Mouse (Mus musculus) cerebellum, adult 18-20 months (tissue): ENCODE results near the gene Cacna1e.

Experiments
- DNase-seq, 2 experiments: peaks; one replicate each; pipeline ENCODE4 v3.0.0; 2021

Cacna1e gene

DNA sequence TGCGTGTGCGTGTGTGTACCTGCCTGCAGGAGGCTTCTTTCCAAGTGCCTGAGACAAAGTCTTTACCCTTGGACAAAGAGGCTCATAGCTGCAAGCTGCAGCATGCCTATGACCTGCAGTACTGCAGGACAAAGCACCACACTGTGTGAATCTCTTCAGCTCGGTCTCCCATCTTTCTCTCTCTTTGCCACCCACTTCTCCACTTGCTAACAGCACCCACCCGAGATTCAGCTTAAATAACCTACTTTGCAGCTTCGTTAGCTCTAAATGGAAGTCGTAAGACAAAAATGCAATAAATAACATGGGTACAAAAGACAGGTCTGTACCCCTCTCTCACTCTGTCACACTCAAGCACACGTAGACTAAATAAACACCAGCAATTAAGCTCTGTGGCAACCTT, 268.5 kb downstream of the Cacna1e start:
- no peak for DNase-seq

DNA sequence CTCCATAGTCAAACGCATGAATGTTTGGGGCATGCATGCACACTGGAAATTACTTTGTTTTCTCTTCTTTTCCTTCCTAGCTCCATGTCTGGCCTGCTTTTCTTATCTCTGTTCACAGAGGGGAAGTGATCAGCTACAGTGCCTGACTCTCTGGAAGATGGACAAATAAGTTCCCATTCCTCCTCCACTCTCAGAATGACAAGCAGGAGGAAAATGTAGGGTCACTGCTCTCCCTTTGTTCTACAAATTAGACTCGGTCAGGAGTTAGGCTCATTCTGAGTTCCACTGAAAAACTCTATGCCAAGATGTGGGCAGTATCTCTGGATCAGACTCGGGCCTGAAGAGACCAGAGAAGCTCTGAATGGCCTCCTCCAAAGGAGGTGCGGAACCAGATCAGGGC, 275.8 kb downstream of the Cacna1e start:
- DNase-seq, result no peak

DNA sequence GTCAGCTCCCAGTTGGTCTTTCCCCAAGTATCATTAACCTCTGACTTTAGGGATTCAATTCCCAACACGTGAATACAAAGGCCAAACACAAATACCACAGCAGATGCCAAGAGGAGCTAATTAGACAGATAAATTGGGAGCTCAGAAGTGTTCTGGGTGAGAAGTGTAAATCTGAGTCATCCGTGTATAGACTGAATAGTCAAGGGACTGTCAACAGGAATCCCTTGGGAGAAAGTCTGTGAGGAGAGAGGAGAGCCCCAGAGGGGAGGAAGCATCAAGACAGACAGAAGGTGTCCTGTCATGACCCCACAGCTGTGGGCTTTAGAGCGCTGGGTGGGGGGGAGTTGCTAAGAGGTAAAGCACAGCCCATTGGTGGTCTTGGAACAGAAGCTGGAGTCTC, 276.9 kb downstream of the Cacna1e start:
- no peak for DNase-seq

DNA sequence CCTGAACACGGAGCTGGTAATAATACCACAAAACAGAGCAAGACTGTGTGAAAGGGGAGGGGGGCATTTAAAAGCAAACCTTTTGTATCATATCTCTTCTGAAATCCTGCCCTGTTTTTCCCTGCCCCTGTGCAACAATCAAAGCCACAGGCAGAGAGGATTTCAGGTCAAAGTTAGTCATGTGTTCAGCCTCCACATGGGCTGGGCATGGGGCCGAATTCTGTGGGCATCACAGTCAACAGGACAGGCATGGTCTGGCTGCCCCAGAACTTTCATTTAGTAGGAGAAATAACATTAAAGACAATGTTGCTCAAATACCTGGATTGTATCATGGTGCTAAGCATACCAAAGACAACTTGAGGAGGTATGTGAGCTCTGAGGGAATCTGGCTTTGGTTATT, 278.7 kb downstream of the Cacna1e start:
- peak; percentile 50 to 55 for DNase-seq

DNA sequence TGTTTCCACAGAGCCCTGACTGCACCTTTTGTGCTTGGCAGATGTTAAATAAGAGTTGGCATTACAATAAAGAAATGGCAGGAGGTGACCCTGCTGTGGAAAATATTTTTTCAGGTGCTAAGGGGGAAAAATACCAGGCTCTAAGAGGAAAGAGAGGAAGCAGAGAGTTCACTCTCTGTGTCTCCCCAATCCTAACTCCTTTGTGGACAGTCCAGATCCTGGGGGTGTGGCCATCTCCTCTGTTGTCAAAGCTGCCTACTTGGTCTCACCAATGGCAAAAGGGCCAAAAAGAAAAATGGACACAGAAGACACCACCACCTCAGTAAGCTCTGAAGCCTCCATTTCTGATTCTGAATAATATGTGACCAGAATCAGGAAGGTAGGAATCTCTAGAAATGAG, 280.5 kb downstream of the Cacna1e start:
- no peak for DNase-seq

DNA sequence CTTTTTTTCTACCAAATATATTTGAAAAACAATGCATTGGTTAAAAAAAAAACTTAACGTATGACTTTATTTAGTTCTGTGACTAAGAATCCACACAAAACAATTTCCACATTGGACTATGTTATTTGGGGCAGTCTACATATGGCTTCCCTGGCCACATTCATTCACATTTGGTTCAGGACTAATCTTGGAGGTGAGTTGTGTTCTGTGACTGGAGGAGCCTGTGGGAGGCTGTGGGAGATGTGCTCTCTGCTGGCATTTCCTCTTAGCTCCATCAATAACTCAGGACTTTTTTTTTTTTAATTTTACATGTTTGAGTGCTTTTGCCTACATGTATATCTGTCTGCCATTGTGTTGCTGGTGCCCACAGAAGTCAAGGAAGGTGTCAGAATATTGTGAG, 281.8 kb downstream of the Cacna1e start:
- no peak for DNase-seq

DNA sequence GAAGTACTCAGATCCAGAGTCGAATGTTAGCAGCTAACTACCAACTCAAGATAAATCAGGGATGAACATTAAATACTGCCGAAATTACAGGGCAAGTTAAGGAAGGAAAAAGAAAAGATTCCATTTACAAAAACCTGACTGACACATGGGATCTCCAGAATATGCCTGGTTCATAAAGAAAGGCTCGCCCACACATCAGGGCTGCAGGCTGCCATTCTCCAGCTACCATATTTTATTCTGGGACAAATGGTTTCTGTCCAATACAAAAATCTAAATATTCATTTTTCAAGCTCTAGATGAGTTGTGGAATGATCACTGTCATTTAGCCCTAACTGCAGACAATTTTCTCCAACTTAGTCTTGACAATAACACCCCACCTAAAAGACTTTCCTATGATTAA, 301.8 kb downstream of the Cacna1e start:
- DNase-seq, result no peak

DNA sequence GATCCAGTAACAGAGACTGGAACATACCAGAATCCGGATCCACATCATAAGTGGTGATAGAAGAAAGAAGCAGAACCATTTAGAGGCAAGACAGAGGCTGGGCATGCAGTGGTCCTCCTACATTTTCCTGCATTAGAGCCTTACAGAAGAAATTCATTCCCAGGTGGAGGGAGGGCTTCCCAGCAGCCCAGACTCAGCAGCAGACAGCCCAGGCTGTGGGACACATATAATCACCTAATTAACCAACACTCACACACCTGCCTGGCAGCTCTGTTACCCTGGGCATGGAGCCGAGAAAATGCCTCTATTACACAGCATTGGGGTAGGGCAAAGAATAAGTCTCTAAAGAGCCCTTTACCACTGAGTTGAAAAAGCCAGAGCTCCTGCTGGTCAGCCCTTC, 304.4 kb downstream of the Cacna1e start:
- DNase-seq, result no peak

DNA sequence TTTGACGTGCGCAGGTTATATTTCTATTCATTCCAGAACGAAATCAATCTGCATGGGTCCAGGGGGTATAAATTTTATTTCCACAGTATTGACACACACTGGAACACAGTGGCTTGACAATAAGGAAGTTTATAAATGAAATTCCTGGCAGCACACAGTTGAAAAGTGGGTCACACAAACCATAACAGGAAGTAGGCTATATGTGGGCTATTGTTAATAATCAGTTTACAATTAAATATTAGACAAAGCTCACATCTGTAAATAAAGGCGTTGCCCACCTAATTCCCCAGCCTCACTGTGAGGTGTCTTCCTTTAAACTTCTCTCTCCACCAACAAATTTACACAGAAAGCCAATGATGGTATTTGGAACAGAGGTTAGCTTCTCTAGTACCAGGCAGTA, 305.6 kb downstream of the Cacna1e start:
- no peak for DNase-seq

DNA sequence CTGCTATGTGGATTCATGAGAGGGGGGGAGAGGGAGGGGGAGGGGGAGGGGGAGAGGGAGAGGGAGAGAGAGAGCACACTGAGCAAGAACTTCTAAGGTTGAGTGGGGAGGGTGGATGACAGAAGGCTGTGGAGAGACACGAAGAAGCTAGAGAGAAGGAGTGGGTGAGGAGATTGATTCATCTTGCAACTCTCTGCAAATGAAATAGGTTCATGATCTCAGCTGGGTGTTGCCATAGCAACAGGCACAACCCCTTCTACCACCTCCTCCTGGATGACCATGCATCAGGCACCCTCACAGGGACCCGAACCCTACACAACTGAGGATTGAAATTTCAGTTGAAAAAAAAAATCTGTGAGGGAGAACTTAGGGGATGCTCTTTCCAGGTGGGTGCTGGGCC, 307.9 kb downstream of the Cacna1e start:
- DNase-seq, result no peak

DNA sequence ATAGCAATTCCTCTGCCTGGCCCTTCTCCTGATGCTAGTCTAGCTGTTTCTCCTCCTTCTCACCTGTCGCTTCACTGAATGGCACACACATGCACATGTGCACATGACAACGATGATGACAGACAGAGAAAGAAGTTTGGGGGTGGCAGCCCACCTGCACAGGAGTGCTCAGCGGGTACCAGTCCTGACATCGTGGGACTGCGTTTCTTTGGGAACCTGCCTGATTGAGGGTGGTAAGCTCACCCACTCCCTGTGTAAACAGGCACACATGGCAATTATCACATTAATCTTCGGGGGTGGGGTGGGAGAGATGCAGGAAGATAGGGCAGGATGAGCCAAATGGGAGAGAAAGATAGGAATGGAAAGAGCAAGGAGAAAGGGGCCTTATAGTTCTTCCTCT, 318.3 kb downstream of the Cacna1e start:
- DNase-seq, result no peak

DNA sequence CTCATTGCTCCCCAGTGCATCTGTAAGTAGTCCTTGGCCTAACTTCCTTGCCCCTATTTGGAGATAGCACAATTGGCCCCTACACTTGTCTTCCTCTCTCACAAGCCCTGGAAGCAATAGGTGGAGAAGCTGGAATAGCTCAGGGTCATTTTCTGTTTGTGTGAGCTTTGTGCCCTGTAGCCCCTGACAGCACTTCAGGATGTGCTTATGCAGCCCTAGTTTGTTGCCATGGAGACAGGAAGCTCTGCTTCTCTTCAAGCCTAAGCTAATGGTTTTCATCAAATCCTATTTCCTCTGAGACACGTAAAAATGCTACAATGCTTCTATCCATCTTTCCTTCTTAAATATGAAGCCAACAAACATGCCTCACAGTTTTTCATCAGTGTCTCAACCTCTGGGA, 328.5 kb downstream of the Cacna1e start:
- DNase-seq, result no peak

DNA sequence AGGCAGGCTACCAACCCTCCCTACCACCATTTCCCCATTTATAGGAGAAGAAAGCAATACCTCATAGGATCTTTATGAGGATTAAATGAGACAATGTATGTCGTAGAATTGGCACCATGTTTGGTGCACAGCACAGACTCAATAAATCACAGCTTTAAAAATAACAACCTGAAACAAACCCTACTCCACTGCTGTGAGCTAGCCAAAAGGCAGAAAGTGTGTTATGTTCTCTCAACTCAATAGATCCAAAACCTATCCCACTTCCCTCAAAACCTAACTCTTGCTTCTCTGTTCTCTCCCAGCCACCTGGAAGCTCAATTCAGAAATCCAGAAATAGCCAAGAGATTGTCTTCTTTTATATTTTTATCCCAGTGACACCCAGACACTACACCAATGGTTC, 331.2 kb downstream of the Cacna1e start:
- DNase-seq, result no peak

DNA sequence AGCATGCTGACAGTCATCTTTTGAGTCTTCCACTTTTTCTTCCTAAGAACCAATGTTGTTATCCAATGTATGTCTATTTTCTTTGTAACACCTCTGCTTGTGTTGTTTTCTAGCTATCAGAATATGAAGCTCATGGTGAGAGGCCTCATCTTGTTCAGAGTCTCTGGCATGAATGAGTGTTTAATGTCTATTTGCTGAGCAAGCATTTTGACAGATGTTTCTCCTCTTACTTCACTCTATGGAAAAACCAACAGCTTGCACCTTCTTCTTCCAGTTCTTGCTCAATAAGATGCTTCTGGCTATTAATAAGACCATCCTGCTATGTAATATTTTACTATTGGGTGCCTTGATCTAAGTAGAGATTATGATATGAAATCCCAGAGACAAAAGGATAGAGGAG, 346.9 kb downstream of the Cacna1e start:
- DNase-seq, result no peak

DNA sequence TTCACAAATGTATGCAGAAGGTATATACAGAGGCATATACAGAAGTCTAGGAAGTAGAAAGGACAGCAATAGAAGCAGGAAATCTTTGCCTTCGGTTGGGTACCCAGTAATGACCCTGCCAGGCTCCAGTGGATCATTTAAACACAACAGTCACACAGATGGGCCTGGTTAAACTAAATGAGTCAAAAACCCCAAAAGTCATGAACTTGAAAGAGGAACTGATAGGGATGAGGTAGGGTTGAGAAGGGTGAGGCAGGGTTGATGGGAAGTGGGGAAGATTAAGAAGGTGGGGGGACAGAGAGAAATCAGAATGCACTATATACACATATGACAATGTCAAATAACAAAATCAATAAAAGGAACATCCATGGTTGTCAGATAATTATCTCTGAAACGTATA, 347.5 kb downstream of the Cacna1e start:
- no peak for DNase-seq

DNA sequence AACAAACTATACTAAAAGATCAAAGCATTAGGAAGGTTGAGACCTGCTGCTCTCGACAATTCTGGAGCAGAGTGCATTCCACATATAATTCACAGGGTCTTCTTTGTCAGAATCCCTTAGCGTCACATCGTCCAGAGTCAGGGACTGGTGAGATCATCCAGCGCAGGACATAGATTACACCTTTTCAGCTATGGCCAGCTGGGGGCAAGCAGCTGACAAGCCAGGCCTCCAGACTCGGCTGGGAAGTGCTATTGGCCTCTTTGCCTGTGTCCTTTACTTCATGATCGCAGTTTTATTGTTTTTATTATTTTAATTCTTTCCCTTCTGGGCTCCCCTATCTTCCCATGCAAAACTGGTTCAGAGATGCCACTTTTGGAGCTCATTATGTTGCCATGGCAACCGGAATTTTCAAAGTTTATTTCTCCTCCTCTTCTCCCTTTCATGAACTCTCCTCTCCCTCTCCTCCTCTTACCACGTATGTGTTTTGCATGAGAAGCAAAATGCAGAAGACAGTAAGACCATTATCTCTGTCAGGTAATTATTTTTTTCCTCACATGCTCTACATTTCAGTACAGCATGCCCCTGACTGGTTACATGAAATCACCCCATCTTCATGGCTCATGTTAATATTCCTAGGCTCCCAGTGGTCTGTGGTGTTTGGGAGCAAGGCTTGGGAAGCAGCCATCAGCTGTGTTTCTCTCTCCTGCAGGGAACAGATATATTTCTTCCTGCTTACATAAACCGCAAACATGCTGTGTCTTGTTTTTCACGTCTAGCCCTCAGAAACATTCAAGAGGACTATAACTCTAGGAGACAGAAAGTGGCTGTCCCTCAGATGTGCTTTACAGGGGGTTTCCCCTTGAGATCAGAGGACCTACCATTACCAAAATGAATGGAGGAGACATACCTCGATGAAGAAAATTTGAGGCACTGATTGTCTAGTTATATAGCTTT, 351.0 kb downstream of the Cacna1e start:
- DNase-seq, result no peak

DNA sequence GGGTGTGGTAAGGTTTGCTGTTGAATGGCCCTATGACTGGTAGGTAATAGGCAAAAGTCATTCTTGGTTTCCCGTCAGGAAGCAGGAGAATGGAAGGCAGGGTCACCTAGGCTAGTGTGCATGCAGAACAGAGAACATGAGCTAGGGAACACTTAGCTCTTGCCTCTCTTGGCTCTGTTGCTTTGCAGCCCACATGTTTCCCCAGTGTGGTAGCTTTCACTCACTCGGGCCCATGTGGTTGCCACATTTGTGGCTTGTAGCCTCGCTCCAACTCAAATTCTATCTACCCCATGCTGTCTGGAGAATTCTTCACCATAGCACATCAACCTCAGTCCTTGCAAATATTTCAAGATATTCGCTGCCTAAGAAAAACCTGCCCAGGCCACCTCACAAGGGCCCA, 354.6 kb downstream of the Cacna1e start:
- no peak for DNase-seq

DNA sequence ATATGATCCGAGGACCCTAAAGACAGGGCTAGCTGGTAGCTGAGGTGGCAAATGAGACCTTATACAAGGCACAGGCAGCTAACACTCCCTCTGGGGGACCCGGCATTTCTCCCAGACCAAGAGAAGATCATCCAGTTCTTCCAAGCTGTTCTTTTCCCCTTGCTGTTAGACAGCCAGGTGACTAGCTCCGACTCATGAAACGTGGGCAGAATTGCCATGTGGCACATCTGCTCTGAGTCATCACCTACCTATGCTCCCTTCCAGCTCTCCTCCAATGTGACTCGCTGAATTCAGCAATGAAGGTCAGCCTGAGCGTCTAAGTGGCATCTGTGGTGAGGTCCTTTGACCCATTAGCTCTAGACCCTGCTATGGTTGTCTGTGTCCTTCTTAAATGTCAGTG, 355.5 kb downstream of the Cacna1e start:
- no peak for DNase-seq

DNA sequence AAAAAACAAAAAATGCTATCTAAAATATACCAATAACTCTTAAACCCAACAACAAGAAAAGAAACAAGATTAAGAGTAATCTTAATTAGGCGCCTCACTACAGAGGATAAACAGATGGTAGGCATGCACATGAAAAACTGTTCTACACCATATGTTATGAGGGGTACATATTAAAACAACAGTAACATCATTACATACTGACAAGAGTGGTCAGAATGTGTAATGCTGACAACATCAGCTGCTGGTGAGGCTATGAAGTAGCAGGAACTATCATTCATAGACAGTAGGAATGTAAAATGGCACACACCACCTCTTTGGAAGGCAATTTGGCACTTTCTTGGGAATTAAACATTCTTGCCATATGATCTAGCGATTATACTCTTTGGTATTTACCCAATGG, 363.6 kb downstream of the Cacna1e start:
- no peak for DNase-seq

DNA sequence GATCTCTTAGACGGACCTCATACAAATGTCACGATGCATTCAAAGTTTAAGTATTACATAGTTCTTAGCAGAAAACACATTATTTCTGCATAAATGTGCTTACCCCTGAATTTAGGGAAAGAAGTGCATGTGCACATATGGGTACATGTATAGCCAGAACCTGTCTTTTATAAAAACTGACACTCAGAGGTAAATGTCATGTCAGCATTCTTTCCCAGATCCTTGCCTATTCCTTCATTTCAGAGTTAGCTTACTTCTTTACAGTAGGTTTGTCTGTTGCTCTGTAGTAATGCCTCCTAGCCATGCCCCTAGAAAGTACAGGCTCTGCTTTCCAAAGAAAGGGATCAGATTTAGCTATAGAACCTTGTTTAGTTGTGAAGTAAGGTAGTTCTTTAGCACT, 369.0 kb downstream of the Cacna1e start:
- DNase-seq, result no peak

DNA sequence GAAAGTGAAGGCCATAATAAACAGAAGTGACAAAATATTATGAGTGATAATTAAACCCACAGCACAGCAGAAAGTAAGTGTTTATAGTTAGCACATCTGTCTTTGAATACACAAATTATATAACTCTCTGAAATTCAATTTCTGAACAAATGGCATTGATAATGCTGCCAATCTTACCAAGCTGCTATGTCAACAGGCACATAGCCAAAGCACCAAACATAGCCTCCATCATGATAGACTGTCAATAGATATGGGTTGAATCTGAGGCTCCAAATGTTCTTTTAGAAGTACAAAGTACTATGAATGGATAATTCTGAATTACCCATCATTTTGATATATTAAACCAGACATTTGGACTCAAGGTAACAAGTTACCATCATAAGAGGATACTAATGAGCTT, 372.6 kb downstream of the Cacna1e start:
- no peak for DNase-seq

DNA sequence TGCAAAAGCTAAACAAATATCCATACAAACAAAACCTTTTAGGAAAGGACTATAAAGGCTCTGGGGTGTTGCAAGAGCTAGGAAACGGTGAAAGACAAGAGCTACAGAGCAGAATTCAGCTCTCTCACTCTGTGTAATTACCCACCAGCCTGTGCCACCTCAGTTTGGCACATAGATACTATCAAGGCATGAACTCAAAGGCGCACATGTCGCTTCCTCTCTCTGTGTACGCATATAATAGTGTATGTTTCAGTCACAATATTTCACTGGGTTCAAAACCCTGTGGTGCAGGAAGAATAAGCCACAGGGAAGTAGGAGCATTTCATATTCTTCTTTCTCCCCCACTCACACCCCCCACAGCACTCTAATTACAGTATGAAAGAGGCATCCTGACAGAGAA, 380.3 kb downstream of the Cacna1e start:
- no peak for DNase-seq

DNA sequence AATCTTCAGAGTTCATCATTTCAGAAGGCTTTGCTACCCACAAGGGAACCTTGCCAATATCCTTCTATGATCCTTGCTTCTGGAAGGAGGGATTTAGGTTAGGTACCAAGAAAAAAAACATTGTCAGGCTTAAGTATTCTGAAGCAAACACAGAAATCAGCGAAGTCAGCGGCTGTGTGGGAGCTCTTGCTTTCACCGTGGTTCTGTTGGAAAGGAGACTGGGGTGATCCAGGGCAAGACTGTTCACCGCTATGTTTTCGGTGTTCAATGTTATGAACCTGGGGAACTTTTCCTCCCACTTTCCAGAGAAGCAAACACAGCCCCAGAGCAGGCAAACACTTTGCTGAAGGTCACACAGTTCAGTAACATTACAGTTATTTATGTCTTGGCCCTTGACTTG, 383.4 kb downstream of the Cacna1e start:
- no peak for DNase-seq

DNA sequence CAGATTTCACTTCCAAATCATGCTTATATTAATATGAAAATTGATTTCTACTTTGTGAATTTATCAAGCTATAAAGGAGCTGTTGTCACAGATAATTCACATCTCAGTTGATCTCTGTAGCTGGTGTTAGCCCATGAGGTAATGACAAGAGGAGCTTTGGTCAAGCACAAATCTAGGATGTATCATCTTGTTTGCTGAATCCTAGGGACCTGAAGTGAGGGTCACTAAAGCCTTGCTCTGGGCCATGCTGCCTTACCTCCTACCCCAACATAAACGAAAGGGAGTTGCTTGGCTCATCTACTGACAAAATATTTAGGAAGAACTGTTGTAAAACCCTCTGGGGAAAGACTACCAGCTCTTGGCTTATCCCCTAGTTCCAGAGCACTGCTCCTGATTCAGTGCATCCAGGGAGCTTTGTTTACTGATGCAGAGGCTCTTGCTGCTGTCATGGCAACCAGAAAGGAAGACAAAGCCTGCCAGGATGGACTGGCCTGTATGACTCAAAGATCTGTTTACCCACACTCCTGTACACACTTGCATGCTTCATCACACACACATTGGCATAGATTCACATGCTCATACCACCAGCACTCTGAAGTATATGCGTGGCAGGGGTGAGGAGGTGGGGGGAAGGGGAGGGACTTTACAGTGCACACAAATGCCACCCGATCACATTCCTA, 384.0 kb downstream of the Cacna1e start:
- peak; percentile 13 to 22 for DNase-seq

DNA sequence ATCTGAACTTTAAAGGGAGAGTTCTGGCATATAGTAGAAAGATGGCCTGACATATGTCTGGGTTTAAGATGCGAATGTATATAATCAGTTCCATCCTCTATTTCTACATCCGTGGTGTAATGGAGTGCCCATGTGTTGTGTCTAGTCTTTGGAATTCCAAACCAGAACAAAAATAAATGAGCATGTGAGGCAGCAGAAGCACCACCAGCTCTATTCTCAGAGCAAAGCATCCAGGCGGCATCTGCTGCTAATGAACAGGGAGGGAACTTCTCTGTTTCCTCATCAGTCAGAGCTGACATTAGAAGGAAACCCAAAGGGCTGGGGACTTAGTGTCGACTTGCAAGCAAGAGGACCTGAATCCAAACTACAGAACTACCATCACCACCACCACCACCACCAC, 385.5 kb downstream of the Cacna1e start:
- DNase-seq, result no peak
